Mouse (Mus musculus) 3134 (cell line): ENCODE results near the gene Slfn2.
"Not testable (repeated sequence)": the region's sequence is repeated elsewhere in the genome, so short reads cannot be mapped to it uniquely, and the experiment has no call there.

Experiments
- DNase-seq: peaks from one replicate; pipeline ENCODE4 v3.0.0-alpha.2; 2011; ENCODE audit warnings: low spot score; ENCODE audit not compliant: insufficient read length; ENCODE audit errors: extremely low read depth

The Slfn2 gene

DNA sequence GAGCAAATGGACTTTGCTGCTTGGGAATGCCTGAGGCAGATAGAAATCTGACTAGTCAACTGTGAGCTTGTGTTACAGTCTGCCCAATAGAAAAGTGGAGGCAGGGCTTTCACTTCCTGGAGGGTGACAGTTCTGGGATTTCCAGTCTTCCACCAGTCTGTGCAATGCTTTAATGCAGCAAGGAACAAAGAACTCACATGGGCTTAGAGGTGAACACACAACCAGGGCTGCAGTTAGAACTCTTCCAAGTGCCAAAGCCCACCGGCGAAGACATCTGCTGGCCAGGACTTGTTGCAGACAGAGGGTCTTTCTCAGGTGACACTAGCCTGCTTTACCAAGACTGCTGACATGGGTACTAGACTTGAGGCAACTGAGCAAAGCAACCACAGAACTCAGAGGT is at the start of gene Slfn2:
Gene Slfn2 (plus strand): TSS at position 167 of the 400 bp plus-strand sequence.
- DNase-seq, result no peak

DNA sequence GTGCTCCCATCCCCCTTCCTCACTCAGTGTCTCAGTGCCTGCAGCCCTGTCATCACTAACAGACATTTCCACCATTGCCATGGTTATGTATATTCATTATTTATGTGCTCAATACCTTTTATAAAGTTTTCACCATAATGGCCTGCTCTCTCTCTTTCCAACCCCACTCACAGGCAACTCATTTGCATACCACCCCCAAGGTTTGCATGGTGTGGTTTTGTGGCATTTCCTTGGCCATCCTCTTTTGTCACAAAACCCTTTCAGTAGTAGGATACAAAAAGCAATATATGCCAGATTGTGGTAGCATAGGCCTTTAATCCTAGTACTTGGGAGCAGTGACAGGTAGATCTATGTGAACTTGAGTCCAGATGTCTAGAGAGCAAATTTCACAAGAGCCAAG is 48.8 kb upstream of the Slfn2 start:
- DNase-seq, result no peak

DNA sequence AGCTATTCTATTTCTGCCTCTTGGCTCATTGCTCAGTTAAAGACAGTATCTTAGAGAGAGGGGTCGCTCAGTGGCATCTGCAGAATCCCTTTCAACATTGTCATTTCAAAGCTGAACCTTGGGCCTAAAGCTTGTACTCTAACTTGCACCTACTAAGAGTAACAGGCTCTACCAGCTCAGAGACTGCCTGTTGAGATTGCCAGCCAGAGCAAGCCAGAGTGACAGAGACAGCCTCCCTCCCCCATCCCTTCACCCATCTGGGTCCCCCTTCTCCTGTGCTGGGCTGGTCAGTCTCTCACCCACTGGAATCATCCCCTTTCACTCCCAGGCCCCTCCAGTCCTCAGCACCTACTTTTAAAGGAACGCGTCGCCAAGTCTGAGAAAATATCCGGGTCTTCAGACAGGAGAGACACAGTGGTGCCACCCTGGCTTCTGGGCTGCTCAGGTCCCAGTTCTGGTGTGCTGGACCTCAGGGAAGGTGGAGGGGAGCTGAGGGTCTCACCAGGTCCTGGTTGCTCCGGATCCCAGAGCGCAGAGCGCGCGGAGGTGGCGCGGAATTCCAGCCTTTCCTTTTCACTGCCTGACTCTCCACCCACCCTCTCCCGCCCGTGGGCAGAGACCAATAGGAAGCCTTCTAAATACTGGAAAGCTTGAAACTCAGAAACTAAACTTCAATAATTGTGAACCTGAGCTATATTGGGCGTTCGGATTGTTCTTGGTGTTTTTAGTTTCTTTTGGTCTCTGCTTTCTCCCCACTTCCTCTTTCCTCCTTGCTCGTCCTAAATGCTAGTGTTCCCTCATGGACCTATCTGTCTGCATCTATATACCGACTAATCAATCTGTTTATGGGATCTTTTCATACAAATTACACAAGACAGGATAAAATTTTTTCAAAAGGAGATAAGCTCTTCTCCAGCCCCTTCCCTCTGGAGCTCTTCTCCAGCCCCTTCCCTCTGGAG is 45.1 kb upstream of the Slfn2 start:
- DNase-seq, result peak; percentile 73

DNA sequence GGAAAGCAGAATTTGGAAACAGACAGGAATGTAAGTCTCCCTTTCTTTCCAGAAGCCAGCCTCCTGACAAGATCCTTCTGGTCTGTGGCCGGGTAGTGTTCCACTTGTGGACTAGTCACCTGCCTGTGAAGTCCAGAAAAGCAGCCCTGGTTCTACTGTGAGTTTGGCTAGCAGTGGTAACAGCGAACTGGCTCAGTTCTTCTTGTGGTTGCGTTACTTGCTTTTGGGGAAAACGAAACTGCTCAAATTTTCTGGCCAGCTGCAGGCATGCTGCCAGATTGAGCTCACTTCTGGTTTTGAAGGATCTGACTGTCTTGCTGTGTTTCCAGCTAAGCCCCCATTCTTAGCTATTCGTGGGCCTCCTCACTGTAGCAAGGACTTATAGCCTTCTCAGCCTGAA is 44.3 kb upstream of the Slfn2 start, which contains the start of gene Slfn8:
Gene Slfn8 (minus strand): TSS at position 190 of the 400 bp plus-strand sequence.
- peak; percentile 9 for DNase-seq

DNA sequence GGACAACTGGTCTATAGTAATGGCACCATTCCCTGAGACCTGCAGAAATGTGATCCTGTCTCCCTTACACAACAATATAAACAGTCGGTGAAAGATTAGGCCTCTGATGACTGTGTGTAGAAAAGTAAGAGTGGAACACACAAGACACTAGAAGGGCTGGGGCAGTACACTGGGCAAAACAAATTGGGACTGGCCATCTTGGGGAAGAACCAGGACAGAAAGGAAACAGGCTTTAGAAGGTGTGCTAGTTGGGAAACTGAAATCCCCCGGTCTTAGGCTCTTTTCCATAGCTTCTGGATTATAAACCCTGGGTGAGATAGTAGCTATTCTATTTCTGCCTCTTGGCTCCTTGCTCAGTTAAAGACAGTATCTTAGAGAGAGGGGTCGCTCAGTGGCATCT is 26.2 kb upstream of the Slfn2 start:
- not testable (repeated sequence) for DNase-seq

DNA sequence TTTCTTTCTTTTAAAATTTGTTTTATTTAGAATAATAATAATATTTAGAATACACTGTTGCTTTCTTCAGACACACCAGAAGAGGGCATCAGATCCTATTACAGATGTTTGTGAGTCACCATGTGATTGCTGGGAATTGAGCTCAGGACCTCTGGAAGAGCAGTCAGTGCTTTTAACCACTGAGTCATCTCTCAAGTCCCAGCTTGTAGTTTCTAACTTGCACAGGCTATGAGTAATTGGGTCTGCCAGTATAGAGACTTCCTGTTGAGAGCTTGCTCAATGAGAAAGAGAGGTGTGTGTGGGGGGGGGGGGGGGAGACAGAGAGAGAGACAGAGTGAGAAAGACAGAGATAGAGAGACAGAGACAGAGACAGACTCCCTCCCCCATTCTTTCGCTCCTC is 25.8 kb upstream of the Slfn2 start:
- DNase-seq, result no peak

DNA sequence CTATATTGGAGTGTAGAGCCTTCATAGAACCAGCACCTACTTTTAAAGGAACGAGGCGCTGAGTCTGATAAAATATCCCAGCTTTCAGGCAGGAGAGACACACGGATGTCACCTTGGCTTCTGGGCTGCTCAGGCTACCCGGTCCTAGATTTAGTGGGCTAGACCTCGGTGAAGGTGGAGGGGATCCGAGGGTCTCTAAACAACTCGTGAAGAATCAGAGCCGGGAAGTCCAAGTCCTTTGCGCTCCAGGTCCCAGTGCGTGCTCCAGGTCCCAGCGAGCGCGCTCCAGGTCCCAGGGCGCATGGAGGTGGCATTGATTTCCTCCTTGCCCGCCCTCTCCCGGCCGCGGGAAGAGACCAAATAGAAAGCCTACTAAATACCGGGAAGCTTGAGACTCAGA is 25.1 kb upstream of the Slfn2 start:
- no peak for DNase-seq

DNA sequence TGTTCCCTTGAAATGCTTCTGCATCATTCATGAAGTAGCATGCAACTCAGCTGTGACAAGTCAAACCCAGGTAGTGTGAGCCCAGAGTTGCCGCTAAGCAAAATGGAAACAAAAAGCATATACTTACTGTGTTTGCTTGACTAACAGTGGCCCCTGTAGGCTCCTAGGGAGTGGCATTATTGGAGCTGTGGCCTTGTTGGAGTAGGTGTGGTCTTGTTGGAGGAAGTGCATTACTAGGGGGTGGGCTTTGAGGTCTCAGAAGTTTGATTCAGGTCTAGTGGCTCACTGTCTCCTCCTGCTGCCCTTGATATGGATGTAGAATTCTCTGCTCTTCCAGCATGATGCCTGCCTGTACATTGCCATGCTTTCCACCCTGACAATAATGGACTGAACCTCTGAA is 24.6 kb upstream of the Slfn2 start:
- DNase-seq, result no peak

DNA sequence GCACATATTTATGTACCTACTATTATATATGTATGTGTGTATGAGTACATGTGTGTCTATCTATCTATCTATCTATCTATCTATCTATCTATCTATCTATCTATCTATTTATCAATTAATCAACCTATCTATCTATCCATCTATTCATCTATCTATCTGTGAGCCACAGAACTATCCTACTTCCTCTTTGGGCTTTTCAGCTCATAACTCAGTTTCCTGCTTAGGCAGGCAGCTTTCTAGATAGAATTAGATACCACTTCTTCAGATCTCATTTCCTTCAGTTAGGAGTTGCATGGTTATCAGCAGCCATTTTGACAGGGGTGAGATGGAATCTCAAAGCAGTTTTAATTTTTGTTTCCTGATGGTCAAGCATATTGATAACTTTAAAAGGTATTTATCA is 23.9 kb upstream of the Slfn2 start:
- no peak for DNase-seq

DNA sequence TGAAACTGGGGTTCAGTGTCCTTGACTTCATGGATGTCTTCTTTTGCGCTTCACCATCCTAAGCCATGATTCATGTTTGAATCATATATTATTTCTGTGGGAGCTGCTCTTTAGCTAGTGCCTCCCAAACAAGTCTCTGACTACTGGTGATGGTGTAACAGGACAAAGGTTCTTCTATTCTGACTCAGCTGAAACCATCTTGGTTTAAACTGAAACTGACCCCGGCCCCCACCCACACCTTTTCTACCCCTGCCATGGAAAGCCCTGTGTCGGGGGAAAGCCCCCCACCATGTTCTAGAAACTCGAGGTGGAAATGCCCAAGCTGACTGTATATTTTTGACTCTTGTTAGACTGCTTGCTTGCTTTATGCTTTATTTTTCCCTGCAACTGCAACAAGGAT is 21.0 kb upstream of the Slfn2 start:
- DNase-seq, result no peak

DNA sequence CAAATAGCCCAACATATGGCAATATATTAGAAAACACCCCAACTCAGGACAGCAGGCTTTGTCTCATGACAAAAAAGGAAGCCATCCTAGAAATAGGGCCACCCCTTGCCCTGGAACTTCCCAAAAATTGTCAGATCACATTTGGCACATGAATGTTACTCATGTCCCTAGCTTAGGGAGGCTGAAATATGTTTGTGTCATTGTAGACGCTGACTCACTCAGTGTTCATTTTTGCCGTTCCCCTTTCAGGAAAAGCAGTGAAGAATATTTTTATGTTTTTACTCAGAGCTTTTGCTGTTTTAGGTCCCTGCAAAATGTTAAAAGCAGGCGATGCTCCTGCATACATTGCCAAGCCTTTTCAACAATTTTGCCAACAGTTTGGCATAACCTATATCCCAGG is 19.3 kb upstream of the Slfn2 start:
- no peak for DNase-seq

DNA sequence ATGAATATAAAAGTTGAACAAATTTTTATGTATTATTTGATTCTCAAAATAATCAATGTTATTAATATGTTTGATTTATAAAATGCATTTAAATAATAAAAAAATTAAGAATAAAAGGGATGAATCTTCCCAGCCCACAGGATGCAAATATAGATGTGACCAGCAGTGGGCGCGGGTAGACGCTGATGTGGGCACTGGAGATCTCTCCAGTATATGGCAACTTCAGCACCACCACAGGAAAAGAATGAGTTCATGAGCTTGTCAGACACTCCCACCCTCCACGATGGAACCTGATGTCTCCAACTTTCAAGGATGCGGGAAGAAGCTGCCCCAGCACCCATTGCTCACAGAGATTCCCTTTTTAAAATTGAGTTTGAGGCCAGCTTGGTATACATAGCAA is 7.0 kb upstream of the Slfn2 start:
- DNase-seq, result no peak

DNA sequence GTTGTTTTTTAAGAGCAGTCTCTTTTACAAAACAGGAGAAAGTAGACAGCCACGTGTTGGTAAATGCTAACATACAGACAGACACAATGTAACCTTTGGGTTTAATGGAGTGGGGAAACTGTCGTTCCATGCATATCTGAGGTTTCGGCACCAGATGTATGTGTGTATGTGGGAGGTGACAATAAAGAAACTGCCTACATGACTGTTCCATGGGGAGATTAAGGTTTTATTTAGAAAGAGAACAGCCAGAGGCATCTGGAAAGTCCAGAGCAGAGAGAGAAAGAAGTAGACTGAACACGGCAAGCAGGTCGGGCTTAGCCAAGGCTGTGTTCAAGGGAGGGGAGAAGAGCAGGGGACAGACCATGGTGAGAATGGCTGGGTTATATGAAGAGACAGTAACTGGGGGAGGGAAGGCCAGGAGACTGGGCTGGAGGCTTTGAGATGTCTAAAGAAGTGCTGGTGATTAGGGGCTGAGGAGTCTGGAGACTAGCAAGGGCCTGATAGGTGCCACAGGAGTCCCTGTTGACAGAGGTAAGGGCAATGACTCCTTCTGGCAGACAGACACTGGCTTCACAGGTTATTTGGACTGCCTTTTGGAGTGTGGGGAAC is 4.4 kb upstream of the Slfn2 start:
- DNase-seq, result no peak

DNA sequence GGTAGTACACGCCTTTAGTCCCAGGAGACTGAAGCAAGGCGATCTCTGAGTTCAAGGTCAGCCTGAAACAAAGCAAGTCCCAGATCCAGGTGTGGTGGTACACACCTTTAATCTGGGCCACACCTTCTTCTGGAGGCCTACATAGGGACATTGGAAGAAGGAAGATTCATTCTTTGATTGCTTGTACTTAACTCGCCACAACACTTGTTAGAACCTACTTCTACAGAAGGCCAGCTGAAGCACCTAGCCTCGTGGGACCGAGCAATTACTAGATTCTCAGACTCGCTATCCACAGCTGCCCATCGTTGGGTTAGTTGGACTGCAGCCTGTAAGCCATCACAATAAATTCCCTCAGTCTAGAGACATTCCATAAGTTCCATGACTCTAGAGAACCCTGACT is 3.1 kb upstream of the Slfn2 start:
- DNase-seq, result no peak

DNA sequence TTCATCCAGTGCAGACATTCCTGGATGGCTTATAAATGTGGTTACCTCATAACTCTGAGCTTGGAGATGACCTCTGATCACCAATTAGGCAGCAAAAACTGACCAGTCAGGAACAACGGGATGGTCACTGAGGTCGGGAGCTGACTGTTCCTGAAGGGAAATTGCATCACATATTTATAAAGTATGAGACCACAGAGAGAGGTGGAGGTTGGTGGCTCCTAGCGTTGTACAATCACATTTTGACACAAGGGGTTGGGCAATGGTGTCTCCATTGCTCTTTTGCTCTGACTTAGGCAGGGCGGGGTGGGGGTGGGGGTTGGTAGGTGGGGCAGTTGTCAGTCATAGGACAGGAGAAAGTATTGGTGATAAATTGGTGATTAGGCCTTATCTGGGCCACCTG is 1.8 kb upstream of the Slfn2 start:
- no peak for DNase-seq

DNA sequence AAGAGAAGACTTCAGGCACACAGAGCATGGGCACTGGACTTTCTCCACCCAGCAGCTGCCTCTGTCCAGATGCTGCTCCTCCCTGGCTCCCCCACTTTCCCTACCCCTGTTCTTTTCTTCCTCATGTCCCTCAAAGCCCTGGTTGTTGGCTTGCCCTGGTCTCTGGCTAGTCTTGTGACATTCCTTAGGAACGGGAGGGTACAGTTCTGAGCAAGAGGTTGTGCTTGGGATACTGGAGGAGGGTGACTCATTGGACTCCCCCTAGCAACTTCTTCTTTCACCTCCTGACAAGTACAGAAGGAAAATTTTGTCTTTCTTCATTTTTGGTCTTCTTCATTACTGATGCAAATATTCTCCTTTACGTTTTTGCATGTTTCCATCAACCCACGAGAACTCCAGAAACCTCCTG is 967 bp upstream of the Slfn2 start:
- no peak for DNase-seq

DNA sequence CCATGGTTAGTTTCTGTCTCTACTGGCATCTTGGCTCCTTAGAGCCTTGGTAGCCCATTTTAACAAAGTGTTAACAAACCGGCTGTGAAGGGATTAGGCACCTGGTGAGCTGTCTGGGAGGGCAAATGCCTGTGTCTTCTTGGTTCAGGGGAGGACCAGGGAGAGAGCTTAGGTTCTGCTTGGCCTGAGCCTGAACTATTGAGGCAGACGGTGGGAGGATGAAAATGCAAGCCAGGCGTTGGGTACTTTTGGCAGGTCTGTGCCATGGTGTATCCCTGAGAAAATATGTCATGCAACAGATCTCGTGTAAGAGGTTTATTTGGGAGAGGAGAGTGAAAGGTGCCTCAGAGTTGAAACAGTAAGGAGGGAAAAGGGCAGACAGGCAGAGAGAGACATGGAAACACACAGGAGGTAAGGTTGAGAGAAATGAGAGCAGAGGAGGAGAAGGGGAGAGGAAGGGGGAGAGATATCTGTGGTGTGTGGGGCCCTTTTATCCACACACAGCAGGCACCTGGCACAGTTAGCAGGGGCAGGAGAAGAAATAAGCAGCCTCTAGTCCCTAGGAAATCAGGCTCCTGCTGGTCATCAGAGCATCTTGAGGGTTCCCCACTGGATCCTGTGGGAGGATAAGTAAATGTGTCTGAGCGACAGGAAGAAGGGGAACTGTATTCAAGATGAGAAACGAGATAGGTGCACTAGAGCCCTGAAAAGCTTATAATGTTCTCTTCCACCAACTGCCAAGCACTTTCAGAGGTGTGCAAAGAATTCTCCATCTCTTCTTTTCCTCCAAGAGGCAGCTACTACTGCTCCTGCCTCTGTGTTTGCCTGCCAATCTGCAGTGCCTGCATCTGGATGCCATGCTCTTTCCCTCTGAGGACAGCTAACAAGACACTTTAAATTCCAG is 781 bp downstream of the Slfn2 start:
- no peak for DNase-seq

DNA sequence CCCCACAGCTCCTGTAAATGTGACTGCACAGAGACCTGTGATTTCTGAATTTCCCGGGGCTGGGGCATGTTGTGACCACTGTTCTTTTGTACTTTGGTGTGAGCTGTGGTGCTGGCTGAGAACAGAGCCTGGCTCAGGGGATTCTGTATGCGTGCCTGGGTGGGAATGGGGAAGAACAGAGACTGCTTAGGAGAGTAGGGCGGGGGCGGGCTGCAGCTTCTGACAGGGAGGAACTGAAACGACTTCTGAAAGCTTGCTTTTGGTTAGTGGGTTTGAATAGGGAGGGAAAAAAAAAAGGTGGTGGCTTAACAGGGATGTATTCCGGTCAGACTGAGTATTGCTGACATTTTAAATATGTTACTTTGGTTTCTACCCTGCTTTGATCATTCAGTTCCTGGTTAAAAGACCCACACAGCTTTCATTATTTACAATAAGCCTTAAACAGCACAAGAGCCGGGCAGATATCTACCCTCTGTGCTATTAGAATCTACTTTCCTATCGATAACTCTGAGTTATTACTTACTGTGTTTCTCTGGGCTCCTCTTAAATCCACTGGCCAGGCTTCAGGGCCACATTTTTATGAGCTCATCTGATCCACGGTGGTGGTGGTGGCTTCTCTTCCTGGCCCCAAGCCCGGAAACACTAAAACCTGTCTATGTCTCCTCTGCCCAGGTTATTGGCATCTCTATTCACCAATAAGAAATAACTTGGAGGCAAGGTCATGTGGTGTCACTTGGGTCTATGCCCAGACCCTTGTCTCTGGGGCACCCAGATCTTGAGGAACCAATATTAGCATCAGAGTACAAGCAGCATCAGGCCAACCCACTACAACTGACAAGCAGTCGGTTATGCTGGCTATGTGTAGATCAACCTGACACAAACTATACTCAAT is 2.0 kb downstream of the Slfn2 start:
- no peak for DNase-seq

DNA sequence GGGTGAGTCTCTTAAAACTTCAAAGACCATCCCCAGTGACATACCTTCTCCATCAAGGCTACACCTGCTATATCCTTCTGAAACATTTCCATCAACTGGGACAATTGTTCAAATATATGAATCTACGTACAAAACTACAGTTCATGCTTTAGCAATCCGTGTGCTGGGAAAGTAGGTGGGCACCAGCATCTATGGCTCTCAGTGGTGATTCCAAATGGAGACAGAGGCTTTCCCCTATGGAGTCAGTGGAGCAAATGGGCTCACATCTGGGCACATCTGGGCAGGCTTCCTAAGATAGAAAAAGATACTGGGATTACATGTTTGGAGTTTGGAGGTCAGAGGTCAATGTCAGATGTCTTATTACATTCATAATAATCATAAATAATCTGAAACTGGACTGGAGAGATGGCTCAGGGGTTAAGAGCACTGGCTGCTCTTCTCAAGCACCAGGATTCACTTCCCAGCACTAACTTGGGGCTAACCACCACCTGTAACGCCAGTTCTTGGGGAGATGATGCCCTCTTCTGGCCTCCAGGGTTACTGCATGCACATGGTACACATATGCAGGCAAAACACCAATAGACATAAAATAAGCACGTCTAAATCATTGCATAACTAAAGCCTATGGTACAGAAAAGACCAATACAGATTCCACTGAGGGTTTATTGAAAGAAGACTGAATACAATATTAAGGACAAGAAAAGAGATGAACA is 3.2 kb downstream of the Slfn2 start:
- no peak for DNase-seq
